Comparison of ENCODE assay signal across 31 mouse cellular contexts in the genomic region with DNA sequence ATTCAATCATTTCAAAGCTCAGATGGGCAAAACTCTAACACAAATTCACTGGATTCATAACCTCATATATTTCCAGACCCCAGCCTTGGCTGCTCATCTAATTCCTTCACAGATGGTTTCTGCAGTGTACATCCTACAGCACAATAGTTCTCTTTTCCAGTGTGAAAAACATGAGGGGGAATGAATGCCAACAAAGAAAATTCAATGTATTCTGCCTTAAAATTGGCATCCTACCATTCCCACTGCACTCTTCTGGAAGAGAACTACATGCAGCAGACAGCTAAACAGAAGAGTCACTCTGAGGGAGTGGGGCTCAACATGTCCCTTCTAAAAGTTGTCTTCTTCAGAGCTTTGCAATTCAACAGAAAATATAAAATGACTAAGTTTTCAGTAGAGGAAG. TPM values are rescaled to one million over a fixed set of nuclear protein-coding genes. Genes with fewer than 3 reads are reported as not detected.
"Had no signal": no experiment of that assay in that cellular context is flagged by ENCODE, and none has a peak within 500 bp of the region (broad histone marks: within the 10 kb centered on the region; RNA-seq: fewer than 3 reads in every experiment).

No protein-coding gene starts in this region.

- H3K4me3 ChIP-seq: layer of hippocampus, adult 2 months; liver, embryonic 13.5 days; stomach, embryonic 15.5 days had no signal

- DNase-seq: kidney, adult 2 months; kidney, postnatal 25 days; liver, embryonic 13.5 days; lung, adult 2 months; lung, postnatal 14 days; lung, postnatal 4 days; midbrain, embryonic 14.5 days; thymus, adult 18-20 months; thymus, postnatal 36 days had no signal

- H3K9me3 ChIP-seq: liver, embryonic 13.5 days; stomach, embryonic 15.5 days had no signal

- H3K36me3 ChIP-seq: liver, embryonic 13.5 days; stomach, embryonic 15.5 days had no signal

- H3K4me1 ChIP-seq: liver, embryonic 13.5 days; stomach, embryonic 15.5 days had no signal

- H3K27ac ChIP-seq: kidney, postnatal 0 days; layer of hippocampus, adult 2 months; liver, embryonic 13.5 days; stomach, embryonic 15.5 days had no signal

- H3K4me2 ChIP-seq: liver, embryonic 13.5 days; midbrain, embryonic 11.5 days; stomach, embryonic 15.5 days had no signal

- H3K27me3 ChIP-seq: liver, embryonic 13.5 days; stomach, embryonic 15.5 days had no signal

- ATAC-seq: intestine, postnatal 0 days had no signal

- H3K9ac ChIP-seq: liver, embryonic 13.5 days; stomach, embryonic 15.5 days had no signal

RNA-seq across cellular contexts. Expression of a gene that starts 26.6 kb away (rescaled TPM):
- total RNA-seq: layer of hippocampus, adult 2 months; layer of hippocampus, postnatal 14 days; left cerebral cortex, adult 18-20 months; left cerebral cortex, postnatal 10 days; left cerebral cortex, postnatal 36 days; liver, adult 2 months; megakaryocyte progenitor cell, adult 5-6 weeks; megakaryocyte-erythroid progenitor cell, adult 5-6 weeks; midbrain, postnatal 0 days had no signal
- polyA plus RNA-seq: intestine, postnatal 0 days; kidney, embryonic 14.5 days; kidney, postnatal 0 days; large intestine, adult 2 months; limb, embryonic 11.5 days; limb, embryonic 14.5 days; liver, adult 2 months; liver, embryonic 13.5 days; liver, embryonic 16.5 days; lung, adult 2 months; lung, embryonic 16.5 days; midbrain, embryonic 11.5 days; midbrain, embryonic 14.5 days; midbrain, postnatal 0 days; neural tube, embryonic 11.5 days; neural tube, embryonic 14.5 days; stomach, embryonic 15.5 days; urinary bladder, adult 2 months had no signal
